Mouse (Mus musculus): Measurements from ENCODE around the gene Lag3. TPM values are rescaled to one million over a fixed set of nuclear protein-coding genes. Genes with fewer than 3 reads are reported as not detected.

The Lag3 gene
- 2.3 TPM in 2 replicates for polyA plus RNA-seq (2015; fragmentation: Nextera tagmentation; extraction: Ambion mirVana)

DNA sequence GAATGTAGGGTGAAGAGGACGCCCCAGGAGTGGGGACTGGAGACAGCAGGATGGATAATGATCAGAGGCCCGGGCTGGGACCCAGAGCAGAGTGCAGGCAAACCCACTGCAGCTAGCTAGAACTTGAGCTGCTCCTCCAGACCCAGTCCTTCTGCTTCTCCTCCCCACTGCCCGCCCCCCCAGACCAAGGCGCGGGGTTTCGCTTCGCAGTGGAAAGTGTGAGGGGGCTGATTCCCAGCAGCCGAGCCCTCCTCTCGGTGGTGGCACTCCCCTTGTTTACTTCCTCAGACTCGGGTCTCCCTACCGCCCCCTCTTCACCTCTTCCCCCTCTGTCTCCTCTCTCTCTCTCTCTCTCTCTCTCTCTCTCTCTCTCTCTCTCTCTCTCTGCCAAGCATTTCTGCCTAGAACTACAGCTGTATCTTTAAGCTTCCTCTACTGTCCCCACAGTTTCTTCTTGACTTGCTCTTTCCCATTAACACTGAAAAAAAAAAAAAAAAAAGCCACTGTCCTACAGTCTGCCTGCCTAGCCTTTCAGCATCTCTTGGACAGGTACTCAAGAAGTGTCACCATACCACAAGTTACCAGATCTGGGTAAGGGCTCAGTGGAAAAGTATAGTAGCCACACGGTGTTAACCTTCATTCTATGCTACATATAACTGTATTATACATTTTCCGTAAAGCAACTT lies at the start of gene Lag3:
TSS of gene Lag3 (minus strand) at position 173 of the 686 bp plus-strand sequence.
- H3K4me1 ChIP-seq = peaks cover 52% of the 10 kb centered on the region

GRCm38 (mm10) chr6:124961021-124961420 lies 49.5 kb upstream of the Lag3 start:
- peaks cover 59% of the 10 kb centered on the region for H3K36me3 ChIP-seq
- no peaks in the 10 kb centered on the region for H3K27me3 ChIP-seq
- no peak overlapping the region for H3K4me3 ChIP-seq
- no peaks in the 10 kb centered on the region for H3K9me3 ChIP-seq
- no peak for ATAC-seq (ENCODE audit: borderline replicate concordance, extremely low read depth, low FRiP score, low TSS enrichment)
- H3K4me1 ChIP-seq = peaks cover 11% of the 10 kb centered on the region
- no peak overlapping the region for H3K27ac ChIP-seq
- no peak overlapping the region for H3K4me2 ChIP-seq
- 92% methylated on average over 12 of the region's 12 CpGs for WGBS
- H3K9ac ChIP-seq = no peak overlapping the region

More for the DNA sequence above, at the start of gene Lag3:
- 12% methylated on average over 12 of the region's 13 CpGs for WGBS
- Histone ChIP-seq H3K27me3 (peaks cover 19% of the 10 kb centered on the region; the same call in 1 of the 2 replicates), H3K4me3 (no peak within 1 kb of the TSS), H3K9me3 (no peaks in the 10 kb centered on the region), H3K27ac (peak within 1 kb of the TSS; percentile 26), H3K4me2 (peak within 1 kb of the TSS; percentile 37; the same call in 1 of the 2 replicates), H3K9ac (no peak within 1 kb of the TSS), H3K36me3 (peaks cover 24% of the 10 kb centered on the region)
- ATAC-seq (ENCODE audit: borderline replicate concordance, extremely low read depth, low FRiP score, low TSS enrichment) = peak; percentile 10; the same call in 1 of the 2 replicates

DNA sequence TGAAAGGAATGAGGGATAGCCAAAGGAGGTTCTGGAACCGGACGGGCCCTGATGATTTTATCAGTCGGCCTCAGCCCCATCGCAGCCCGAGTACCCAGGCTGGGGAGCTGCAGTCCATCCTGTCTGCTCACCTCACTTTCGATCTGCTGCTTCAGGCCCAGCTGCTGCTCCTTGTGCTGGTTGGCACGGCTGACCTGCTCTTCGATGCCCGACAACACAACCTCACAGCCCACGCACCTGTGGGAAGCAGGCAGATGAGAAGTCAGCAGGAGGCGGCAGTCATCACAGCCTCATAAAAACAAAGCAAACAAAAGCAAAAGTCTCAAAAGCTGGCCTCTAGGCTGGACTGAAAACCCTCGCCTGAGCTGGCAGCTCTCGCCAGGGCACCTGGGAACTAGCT lies 48.5 kb upstream of the Lag3 start:
- no peak for ATAC-seq (ENCODE audit: borderline replicate concordance, extremely low read depth, low FRiP score, low TSS enrichment)
- H3K9me3 ChIP-seq = no peaks in the 10 kb centered on the region
- H3K4me3 ChIP-seq = no peak overlapping the region
- H3K27me3 ChIP-seq = no peaks in the 10 kb centered on the region
- H3K27ac ChIP-seq = no peak overlapping the region
- 90% methylated on average over 13 of the region's 13 CpGs for WGBS
- no peak overlapping the region for H3K9ac ChIP-seq
- H3K36me3 ChIP-seq = peaks cover 59% of the 10 kb centered on the region
- peaks cover 10% of the 10 kb centered on the region for H3K4me1 ChIP-seq
- no peak overlapping the region for H3K4me2 ChIP-seq

DNA sequence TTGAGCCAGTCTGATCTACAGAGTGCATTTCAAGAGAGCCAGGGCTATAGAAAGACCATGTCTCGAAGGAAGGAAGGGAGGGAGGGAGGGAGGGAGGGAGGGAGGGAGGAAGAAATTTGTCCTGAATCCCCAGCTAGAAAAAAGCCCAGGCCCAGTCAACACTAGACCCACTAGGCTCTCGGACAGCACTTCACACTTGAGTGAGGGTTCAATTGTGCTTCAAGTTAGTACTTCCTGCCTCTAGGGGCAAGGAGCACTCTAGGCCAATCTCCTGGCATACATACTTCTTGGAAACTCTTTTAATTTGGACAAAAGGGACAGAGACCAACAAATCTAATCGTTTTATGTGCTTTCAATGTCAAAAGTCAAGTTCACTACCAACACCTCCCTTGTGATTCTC lies 46.6 kb upstream of the Lag3 start:
- peaks cover 57% of the 10 kb centered on the region for H3K36me3 ChIP-seq
- WGBS = 64% methylated on average over 3 of the region's 3 CpGs
- no peak overlapping the region for H3K4me3 ChIP-seq
- no peak overlapping the region for H3K9ac ChIP-seq
- no peak overlapping the region for H3K4me2 ChIP-seq
- H3K27ac ChIP-seq = no peak overlapping the region
- H3K27me3 ChIP-seq = no peaks in the 10 kb centered on the region
- no peak for ATAC-seq (ENCODE audit: borderline replicate concordance, extremely low read depth, low FRiP score, low TSS enrichment)
- H3K4me1 ChIP-seq = no peaks in the 10 kb centered on the region
- H3K9me3 ChIP-seq = no peaks in the 10 kb centered on the region

DNA sequence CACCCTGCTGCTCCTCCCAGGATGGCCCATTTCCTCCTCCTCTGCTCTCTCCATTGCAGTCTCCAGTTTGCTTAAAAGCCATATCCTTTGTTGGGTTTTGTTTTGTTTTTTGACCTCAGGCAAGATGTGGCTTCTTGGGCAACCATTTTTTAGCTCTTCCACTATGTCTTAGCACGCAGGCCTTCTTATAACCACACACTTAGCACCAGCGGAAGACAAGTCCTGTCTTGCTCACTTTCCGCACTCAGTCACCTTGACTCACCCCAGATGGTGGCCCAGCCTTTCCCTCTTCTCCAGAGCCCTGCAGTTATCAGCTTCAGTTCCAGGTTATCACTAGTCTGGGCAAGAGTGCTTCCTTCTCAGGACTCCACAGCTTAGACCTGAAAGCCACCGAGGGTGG lies 43.7 kb upstream of the Lag3 start:
- Histone ChIP-seq H3K27ac (no peak overlapping the region), H3K4me2 (no peak overlapping the region), H3K27me3 (no peaks in the 10 kb centered on the region), H3K4me3 (no peak overlapping the region), H3K36me3 (peaks cover 33% of the 10 kb centered on the region), H3K9me3 (no peaks in the 10 kb centered on the region), H3K4me1 (no peaks in the 10 kb centered on the region), H3K9ac (no peak overlapping the region)
- ATAC-seq (ENCODE audit: borderline replicate concordance, extremely low read depth, low FRiP score, low TSS enrichment) = no peak
- whole genome bisulfite sequencing = 90% methylated on average over 4 of the region's 4 CpGs

DNA sequence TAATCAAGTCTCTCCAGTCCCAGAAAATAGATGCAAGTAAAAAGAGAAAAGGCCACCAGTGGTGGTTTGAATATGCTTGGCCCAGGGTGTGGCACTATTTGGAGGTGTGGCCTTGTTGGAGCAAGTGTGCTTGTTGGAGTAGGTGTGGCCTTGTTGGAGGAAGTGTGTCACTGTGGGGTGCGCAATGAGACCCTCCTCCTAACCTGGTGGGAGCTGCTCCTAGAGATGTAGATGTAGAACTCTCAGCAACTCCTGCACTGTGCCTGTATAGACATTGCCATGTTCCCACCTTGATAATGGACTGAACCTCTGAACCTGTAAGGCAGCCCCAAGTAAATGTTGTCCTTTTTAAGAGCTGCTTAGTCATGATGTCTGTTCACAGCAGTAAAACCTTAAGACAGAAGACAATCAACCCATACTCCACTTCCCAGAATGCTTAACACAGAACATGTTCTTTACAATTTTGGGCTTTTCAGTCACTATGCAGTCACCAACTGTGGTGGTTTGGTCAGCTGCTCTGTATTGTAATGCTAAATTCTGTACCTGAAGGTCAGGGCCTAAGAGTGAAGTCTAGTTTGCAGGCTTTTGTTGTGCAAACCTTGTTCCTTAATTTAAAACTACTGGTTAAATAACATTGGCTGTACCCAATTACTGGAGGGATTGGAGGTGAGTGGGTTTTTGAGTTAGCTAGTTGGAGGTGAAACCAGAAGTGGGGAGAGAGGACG lies 42.6 kb upstream of the Lag3 start:
- no peaks in the 10 kb centered on the region for H3K4me1 ChIP-seq
- 91% methylated on average over 2 of the region's 2 CpGs for WGBS
- H3K4me3 ChIP-seq = no peak overlapping the region
- H3K27me3 ChIP-seq = no peaks in the 10 kb centered on the region
- peaks cover 22% of the 10 kb centered on the region for H3K36me3 ChIP-seq
- H3K27ac ChIP-seq = no peak overlapping the region
- no peak overlapping the region for H3K9ac ChIP-seq
- no peak for ATAC-seq (ENCODE audit: borderline replicate concordance, extremely low read depth, low FRiP score, low TSS enrichment)
- no peaks in the 10 kb centered on the region for H3K9me3 ChIP-seq
- H3K4me2 ChIP-seq = no peak overlapping the region

- no peak overlapping the region for H3K27ac ChIP-seq
- no peaks in the 10 kb centered on the region for H3K4me1 ChIP-seq
- no peak for ATAC-seq (ENCODE audit: borderline replicate concordance, extremely low read depth, low FRiP score, low TSS enrichment)
- H3K4me3 ChIP-seq = no peak overlapping the region
- H3K4me2 ChIP-seq = no peak overlapping the region
- H3K9me3 ChIP-seq = no peaks in the 10 kb centered on the region
- H3K9ac ChIP-seq = no peak overlapping the region
- H3K36me3 ChIP-seq = peaks cover 7% of the 10 kb centered on the region
- H3K27me3 ChIP-seq = no peaks in the 10 kb centered on the region
- WGBS = 81% methylated on average over 3 of the region's 3 CpGs
Observed at GRCm38 (mm10) chr6:124943526-124943925, 32.0 kb upstream of the Lag3 start.

DNA sequence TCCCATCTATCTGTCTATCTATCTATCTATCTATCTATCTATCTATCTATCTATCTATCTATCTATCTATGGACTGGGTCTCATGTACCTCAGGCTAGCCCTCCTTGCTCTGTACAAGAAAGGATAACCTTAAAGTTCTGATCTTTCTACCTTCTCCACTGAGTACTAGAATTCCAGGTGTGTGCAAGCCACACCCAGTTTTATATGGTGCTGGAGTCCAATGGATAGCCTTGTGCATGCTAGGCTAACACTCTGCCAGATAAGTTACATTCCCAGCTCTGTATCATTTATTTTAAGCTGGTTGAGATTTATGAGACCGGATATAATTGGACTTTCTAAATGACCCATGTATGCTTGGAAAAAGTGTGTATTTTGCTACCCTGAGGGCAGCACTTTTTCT lies 30.2 kb upstream of the Lag3 start:
- Histone ChIP-seq H3K9me3 (no peaks in the 10 kb centered on the region), H3K9ac (no peak overlapping the region), H3K27me3 (no peaks in the 10 kb centered on the region), H3K4me2 (no peak overlapping the region), H3K27ac (no peak overlapping the region), H3K4me3 (no peak overlapping the region), H3K4me1 (no peaks in the 10 kb centered on the region), H3K36me3 (peaks cover 25% of the 10 kb centered on the region)
- WGBS = 90% methylated on average over 1 of the region's 1 CpGs
- ATAC-seq (ENCODE audit: borderline replicate concordance, extremely low read depth, low FRiP score, low TSS enrichment) = no peak

DNA sequence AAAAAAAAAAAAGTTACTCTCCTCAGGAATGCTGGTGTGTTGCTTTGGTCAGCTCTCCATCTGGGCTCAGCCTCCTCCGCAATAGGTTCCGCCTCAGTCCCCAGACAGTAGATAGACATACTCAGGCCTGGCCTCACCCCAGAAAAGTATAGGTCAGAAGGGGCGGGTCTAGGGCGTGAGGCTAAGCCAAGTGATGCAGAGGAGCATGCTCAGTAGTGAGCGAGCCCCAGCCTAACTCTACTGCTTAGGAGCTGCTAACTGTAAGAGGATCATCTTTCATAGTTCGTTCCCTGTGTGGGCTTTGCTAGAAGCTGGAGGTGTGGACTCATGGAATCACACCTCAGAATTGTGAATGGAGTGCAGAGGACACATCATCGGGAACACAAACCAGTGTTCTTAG lies 27.0 kb upstream of the Lag3 start:
- Histone ChIP-seq H3K4me3 (no peak overlapping the region), H3K27ac (no peak overlapping the region), H3K4me1 (no peaks in the 10 kb centered on the region), H3K9me3 (no peaks in the 10 kb centered on the region), H3K9ac (no peak overlapping the region), H3K27me3 (no peaks in the 10 kb centered on the region), H3K36me3 (peaks cover 55% of the 10 kb centered on the region), H3K4me2 (no peak overlapping the region)
- ATAC-seq (ENCODE audit: borderline replicate concordance, extremely low read depth, low FRiP score, low TSS enrichment) = no peak
- WGBS = 89% methylated on average over 7 of the region's 7 CpGs

DNA sequence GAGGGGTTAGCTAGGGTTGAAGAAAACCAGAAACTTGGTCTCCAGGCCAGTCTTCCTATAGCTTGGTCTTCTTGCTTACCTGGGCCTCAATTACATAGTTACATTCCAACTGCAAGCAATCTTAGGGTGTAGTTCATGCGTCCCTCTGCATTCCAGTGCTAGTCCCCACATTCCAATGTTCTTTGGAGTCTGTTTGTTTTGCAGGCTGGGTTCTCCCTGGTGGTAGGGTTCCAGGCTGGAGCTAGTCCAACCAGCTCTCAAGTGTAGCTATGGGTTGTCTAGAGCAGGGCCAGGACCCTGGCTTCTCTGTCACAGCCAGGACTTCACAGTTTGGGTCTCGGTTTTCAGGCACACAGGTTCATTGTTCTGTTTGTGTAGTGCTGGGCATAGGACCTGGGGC lies 26.0 kb upstream of the Lag3 start:
- H3K36me3 ChIP-seq = peaks cover 61% of the 10 kb centered on the region

GRCm38 (mm10) chr6:124936681-124937080 lies 25.2 kb upstream of the Lag3 start:
- H3K27me3 ChIP-seq = no peaks in the 10 kb centered on the region
- H3K4me1 ChIP-seq = peaks cover 11% of the 10 kb centered on the region
- 86% methylated on average over 1 of the region's 1 CpGs for WGBS
- no peaks in the 10 kb centered on the region; the same call in 1 of the 2 replicates for H3K9me3 ChIP-seq
- ATAC-seq (ENCODE audit: borderline replicate concordance, extremely low read depth, low FRiP score, low TSS enrichment) = no peak
- no peak overlapping the region for H3K27ac ChIP-seq
- no peak overlapping the region for H3K4me2 ChIP-seq
- no peak overlapping the region for H3K4me3 ChIP-seq
- peaks cover 63% of the 10 kb centered on the region for H3K36me3 ChIP-seq
- no peak overlapping the region for H3K9ac ChIP-seq

More for the DNA sequence above, 26.0 kb upstream of the Lag3 start:
- Histone ChIP-seq H3K27me3 (no peaks in the 10 kb centered on the region), H3K9ac (no peak overlapping the region), H3K4me2 (no peak overlapping the region), H3K4me3 (no peak overlapping the region), H3K4me1 (peaks cover 5% of the 10 kb centered on the region), H3K27ac (no peak overlapping the region), H3K9me3 (no peaks in the 10 kb centered on the region; the same call in 1 of the 2 replicates)
- no peak for ATAC-seq (ENCODE audit: borderline replicate concordance, extremely low read depth, low FRiP score, low TSS enrichment)
- 60% methylated on average over 2 of the region's 2 CpGs for WGBS

DNA sequence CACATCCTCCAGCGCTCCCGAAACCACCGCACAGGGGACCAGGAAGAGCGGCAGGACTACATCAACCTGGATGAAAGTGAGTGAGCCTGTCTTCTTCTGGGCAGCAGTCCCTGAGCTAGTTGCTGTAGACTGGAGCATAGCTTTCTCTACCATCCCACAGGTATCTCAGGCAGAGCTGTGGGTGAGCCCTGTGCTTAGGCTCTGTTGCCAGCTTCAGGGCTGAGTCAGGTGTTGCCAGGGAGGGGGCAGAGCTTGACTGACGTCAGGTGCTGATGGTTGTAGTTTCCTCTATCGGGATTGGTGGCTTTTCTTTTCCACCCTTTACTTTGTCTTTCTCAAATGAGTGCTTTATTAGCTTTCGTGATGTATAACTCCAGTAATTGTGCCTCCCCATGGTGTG lies 23.2 kb upstream of the Lag3 start:
- 94% methylated on average over 7 of the region's 7 CpGs for WGBS
- peaks cover 63% of the 10 kb centered on the region for H3K36me3 ChIP-seq
- no peak overlapping the region for H3K27ac ChIP-seq
- H3K9ac ChIP-seq = no peak overlapping the region
- ATAC-seq (ENCODE audit: borderline replicate concordance, extremely low read depth, low FRiP score, low TSS enrichment) = no peak
- no peak overlapping the region for H3K4me3 ChIP-seq
- peaks cover 20% of the 10 kb centered on the region for H3K4me1 ChIP-seq
- no peaks in the 10 kb centered on the region for H3K27me3 ChIP-seq
- H3K4me2 ChIP-seq = no peak overlapping the region
- H3K9me3 ChIP-seq = no peaks in the 10 kb centered on the region; the same call in 1 of the 2 replicates

Measured in lung, embryonic 15.5 days (tissue).